Mouse (Mus musculus) gastrocnemius, postnatal 25 days (tissue): ENCODE results near the gene Dhrs11. TPM values are rescaled to one million over a fixed set of nuclear protein-coding genes. Genes with fewer than 3 reads are reported as not detected.

Experiments used
- DNase-seq: peaks from one replicate; pipeline ENCODE4 v3.0.0; 2022
- total RNA-seq, 2 experiments: library from RNA; stranded (reverse); gene quantifications; 1 replicate in 1 of 2; 2 replicates in 1 of 2; pipeline ENCODE4 v1.2.3; 2021

The Dhrs11 gene
- total RNA-seq, 2 experiments from 2014 or later = 34.1 to 35.2 TPM

GRCm38 (mm10) chr11:84823484-84823897 lies 5.3 kb downstream of the Dhrs11 start:
- peak; percentile 27 for DNase-seq

DNA sequence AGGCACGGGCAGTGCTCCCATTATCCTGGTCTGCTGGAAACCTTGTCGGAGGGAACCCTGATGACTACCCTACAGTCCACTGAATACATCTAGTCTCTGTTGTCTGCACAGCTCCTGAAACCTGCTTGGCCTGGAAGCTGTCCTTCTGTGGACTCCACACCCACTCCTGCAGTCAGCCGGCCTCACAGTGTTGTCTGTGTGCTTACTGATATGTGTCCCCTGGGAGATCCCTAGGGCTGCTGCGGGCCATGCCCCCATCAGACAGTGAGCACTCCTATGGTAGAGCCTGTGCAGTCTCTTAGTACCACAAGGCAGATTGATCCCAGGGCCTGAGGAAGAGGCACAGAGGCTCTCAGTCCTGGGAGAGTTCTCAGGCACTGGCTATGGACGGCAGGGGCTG lies 6.3 kb downstream of the Dhrs11 start:
- no peak for DNase-seq

DNA sequence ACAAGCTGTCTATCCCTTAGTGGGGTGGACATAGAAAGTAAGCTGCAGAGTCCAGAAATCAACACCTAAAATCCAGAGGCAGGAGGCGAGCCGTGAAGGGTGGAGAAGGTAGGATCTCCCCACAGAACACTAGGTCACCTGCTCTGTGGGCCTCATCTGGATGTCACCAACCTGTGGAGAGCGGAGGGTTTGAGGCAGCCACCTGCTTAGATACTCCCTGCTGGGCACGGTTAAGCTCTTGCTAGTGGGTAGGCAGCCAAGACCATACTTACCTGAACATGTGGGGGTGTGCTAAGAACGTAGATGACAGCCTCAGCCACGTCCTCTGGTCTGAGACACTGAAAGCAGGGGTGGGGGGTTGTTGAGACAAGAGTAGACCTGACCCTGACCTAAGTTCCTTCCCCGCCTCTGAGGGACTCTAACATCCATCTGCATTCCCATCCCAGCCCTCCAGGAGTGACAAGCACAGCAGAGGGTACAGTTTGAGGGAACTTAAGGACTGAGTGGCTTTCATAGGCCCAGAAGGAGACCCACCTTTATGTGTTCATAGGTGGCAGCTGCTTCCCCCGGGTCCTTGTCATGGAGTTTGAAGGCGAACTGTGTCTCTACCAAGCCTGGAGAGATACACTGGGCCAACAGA lies 7.5 kb downstream of the Dhrs11 start:
- DNase-seq = no peak

DNA sequence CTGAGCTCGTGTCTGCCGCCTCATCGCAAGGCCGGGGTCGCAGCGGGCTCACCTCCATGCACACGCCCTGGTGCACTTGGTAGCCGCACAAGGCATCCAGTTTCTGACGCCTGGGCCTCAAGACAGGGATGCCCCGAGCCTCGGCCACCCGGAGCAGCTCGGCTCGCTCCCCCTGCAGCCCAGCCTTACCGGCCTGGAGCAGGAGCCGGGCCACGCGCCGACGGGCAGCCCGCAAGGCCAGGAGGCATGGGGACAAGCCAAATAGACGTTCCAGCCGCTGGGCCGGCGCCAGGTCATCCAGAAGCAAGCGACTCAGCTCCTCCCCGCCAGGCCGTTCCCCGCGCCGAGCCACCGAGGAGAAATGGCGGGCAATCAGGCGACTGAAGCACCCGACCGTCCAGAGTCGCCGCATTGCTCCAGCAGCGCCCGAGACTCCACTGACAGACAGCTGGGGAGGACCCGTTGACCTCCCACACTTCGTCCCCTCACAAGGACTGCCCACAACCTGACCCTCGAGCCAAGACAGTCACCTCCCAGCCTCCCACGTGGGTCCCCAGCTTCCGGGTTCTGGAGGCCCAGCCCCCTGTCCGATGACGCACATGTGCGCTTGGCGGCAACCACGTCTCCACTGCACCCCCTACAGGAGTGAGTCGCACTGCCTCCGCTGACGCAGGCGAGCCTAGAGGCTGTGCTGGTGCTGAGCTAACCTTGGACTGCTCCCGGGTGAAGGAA lies 9.7 kb downstream of the Dhrs11 start, which contains the start of gene Mrm1:
TSS of gene Mrm1 (minus strand) at position 555 of the 732 bp plus-strand sequence.
- DNase-seq = peak; percentile 94

DNA sequence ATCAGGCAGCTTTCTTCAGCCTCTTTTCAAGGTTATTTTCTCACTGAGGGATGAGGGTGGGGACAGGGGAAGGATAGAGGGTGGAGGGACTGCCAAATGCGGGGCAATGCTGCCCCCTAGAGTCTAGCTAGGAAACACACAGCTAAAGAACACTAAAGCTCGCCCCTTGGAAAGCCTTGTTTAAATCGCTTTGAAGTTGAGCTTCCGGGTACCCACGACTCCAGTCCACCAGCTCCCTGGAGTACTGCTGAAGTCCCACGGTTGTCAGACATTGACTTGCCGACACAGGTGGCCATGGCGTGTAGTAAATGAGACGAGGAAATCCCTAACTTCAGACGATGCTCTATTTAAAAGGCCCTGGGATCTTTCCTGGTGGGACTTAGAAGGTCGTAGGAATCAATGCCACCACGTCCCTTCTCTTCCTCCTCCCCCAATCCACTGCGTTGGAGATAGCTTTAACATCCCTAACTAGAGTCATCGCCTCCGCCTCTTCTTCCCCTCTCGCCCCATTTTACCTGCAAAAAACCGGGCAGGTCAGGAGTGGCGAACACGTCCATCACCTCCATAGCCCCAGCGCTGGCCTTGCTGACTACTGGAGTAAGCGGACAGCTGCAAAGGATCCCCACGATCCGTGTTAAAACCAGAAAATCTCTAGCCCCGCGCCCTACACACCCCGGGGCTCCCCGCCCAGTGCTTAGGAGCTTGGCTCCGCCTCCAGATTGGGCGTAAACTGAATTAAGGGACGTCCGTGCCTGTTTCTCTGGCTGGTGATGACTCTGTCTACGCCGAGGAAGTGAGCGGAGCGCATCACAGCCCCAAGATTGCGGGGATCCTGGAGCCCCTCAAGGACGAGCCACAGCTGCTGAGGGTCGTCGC lies 10.5 kb downstream of the Dhrs11 start:
- peak; percentile 78 for DNase-seq

DNA sequence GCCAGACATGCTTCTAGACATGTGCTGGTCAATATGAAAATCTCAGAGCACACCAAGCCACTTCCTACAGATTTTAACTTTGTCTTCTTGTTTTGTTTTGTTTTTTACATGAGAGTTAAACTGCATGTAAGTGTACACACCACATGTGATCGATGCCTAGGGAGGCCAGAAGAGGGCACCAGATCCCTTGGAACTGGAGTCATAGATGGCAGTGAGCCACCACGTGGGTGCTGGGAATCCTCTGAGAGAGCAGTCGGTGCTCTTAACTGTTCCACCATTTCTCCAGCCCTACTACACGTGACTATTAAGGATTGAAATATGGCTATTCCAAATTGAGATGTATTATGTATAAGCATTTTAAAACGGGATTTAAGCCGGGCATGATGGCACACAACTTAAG lies 11.4 kb downstream of the Dhrs11 start:
- DNase-seq = no peak

GRCm38 (mm10) chr11:84813724-84814510 lies 14.9 kb downstream of the Dhrs11 start:
- DNase-seq = peak; percentile 35

DNA sequence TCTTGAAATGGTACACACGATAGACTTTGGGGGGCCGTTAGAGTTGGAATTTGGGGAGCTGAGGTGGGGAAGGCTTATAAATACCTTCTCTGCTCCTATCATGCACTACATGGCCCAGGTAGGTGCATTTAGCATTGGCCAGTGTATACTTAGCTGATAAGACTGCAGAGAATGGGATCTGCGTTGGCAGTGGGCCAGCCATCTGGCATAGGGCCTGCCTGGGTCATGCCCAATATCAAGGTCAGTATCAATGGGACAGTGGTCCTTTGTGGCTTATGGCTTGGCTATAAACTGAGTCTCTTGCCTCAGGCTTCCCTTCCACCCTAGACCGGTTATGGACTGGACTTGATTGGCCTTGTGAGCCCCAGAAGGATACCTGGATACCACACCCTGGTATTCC lies 24.4 kb downstream of the Dhrs11 start:
- no peak for DNase-seq

- peak; percentile 19 for DNase-seq
Measured at GRCm38 (mm10) chr11:84797627-84798353, 31.0 kb downstream of the Dhrs11 start.

DNA sequence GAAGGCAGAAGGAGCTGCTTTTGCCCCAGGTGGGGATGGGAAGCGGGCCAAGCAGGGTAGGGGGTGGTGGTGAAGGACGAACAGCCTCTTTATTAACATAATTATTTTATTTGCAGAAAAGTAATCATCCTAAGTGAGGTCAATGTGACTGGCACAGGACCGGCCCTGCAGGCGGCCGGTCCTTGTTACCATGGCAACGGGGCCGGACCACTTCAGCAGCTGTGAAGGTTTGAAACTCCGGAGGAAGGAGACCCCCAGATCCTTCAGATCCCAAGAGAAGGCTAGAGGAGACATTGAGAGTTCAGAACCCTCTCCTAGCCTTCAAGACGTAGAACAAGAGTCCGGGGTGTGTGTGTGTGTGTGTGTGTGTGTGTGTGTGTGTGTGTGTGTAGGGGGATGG lies 31.8 kb downstream of the Dhrs11 start:
- DNase-seq = no peak

- DNase-seq = peak; percentile 12
Measured at GRCm38 (mm10) chr11:84794496-84795113, 34.2 kb downstream of the Dhrs11 start.

GRCm38 (mm10) chr11:84793545-84793944 lies 35.2 kb downstream of the Dhrs11 start:
- DNase-seq = no peak

DNA sequence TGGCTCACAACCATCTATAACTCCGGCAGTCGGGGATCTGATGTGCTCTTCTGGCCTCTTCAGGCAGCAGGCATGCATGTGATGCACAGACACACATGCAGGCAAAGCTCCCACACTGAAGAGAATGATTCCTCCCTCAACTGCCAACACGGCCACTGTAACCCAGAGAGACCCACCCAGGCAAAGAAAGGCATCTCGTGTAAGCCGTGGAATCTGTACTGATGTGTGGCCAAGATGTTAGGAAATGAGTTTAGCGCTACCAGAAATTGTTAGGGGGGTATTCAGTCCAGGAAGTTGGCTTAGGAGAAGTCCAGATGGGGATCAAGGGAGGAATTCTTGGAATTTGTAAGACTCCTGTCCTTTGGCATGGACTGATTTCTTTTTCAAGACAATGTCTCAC lies 38.4 kb downstream of the Dhrs11 start:
- DNase-seq = no peak

- no peak for DNase-seq
Measured at GRCm38 (mm10) chr11:84780143-84780870, 48.5 kb downstream of the Dhrs11 start.

DNA sequence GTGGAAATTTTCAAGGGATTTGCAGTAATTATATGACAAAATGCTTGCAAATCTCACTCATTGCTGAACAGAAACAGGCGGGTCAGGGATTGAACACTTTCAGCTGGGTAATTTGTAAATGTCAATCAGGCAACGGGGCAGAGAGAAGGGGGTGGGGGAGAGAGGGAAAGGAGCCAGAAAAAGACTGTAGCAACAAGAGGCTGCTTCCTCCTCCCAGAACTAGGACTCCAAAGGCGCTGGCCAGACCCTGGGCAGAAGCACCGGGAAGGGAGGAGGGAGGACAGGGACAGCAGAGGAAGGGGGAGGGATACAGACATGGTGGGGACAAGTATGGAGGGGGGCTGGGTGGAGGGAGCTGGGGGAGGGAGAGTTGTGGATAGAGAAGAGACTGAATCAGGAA lies 53.2 kb downstream of the Dhrs11 start:
- DNase-seq = no peak

- DNase-seq = no peak
Measured at GRCm38 (mm10) chr11:84774870-84775514, 53.8 kb downstream of the Dhrs11 start.
